Mouse (Mus musculus): ENCODE data around the gene Agbl4. TPM values are rescaled to one million over a fixed set of nuclear protein-coding genes. Genes with fewer than 3 reads are reported as not detected.

Agbl4 gene
- polyA plus RNA-seq, 1 experiment from 2014 or later: 0.74 TPM

DNA sequence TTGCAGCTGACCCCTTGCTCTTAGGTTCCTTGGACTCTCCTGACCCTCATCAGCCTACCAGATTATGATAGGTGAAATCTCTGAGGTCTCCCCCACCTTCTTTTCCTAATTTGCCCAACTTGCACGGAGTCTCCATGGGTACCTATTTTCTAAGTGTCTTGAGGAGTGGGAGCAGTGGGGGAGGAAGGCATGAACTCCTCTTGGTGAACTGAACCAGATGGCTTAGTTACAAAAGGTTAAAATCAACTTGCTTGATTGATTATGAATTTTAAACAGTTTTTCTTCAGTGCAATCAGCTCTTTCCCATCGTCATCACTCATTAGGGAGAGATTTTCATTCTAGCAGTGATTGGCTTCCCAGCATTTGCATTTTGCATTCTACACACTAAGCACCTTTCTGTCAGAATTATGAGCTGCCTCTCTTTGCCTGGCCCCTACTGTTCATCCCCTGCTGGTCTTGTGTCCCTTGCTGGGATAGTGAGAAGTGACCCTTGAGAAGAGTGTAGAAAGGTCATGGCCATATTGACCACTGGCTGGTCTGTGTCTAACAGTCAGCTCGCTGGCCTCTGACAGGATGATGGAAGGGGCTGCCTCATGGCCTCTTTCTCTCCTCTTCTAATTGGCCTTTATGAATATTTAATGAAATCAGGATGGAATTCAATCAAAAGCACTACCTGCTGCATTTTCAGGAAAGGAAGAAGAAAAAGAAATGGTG is 897.2 kb downstream of the Agbl4 start:
- no peak for ATAC-seq (ENCODE audit: insufficient number of reproducible peaks, insufficient read depth, low FRiP score, low TSS enrichment, low read depth)
- no peak overlapping the region for H3K4me2 ChIP-seq
- no peak overlapping the region for H3K4me3 ChIP-seq
- no peaks in the 10 kb centered on the region for H3K27me3 ChIP-seq
- 63% methylated on average over 3 of the region's 3 CpGs for WGBS
- no peaks in the 10 kb centered on the region for H3K9me3 ChIP-seq
- no peaks in the 10 kb centered on the region for H3K36me3 ChIP-seq
- no peak overlapping the region for H3K9ac ChIP-seq
- no peak overlapping the region for H3K27ac ChIP-seq
- H3K4me1 ChIP-seq: 0 out of 2 replicates have a peak, but pooled peaks cover 6% of the 10 kb centered on the region

DNA sequence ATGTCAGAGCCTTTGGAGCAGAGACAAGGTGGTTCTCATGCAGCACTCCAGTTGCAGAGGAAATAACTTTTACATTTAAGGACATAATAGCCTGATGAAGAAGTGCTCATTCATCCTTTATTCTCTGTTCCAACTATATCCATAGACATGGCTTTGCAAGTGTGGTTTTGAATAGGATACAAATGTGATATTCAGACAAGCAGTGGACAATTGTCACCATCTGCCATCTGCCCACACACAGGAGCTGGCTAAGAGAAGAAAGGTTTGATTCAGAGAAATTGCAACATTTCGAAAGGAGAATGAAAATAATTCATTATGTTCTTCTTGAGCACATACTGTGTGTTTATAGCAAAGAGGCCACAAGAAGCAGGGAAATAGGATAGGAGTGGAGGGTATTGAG is 909.1 kb downstream of the Agbl4 start:
- Histone ChIP-seq H3K27ac (no peak overlapping the region), H3K36me3 (no peaks in the 10 kb centered on the region), H3K4me1 (no peaks in the 10 kb centered on the region), H3K4me3 (no peak overlapping the region), H3K9me3 (peaks cover 6% of the 10 kb centered on the region; the same call in 1 of the 2 replicates), H3K27me3 (no peaks in the 10 kb centered on the region), H3K4me2 (no peak overlapping the region), H3K9ac (no peak overlapping the region)
- 75% methylated on average over 1 of the region's 1 CpGs for WGBS
- no peak for ATAC-seq (ENCODE audit: insufficient number of reproducible peaks, insufficient read depth, low FRiP score, low TSS enrichment, low read depth)

DNA sequence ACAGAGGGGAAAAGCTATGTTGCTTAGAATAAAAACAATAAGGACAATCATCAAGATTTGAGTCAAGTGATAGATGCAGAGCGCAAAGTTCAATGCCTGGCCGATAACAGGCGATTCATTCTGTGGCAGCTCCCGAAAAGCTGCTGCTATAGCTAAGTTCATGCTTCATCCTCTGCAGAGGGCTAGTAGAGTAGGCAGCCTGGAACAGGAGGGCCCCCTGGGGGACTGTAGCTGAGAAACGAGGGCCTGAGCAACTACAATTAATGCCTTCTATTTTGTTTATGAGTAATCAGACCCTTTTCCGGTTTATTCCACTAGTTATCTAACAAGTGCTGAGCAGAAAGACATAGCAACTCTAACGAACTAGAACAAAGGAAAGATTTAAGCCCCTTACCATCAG is 909.7 kb downstream of the Agbl4 start:
- ATAC-seq (ENCODE audit: insufficient number of reproducible peaks, insufficient read depth, low FRiP score, low TSS enrichment, low read depth): no peak
- no peak overlapping the region for H3K4me3 ChIP-seq
- H3K9ac ChIP-seq: no peak overlapping the region
- peaks cover 6% of the 10 kb centered on the region; the same call in 1 of the 2 replicates for H3K9me3 ChIP-seq
- no peak overlapping the region for H3K27ac ChIP-seq
- no peaks in the 10 kb centered on the region for H3K27me3 ChIP-seq
- 60% methylated on average over 7 of the region's 7 CpGs for WGBS
- H3K4me2 ChIP-seq: no peak overlapping the region
- H3K4me1 ChIP-seq: no peaks in the 10 kb centered on the region
- no peaks in the 10 kb centered on the region for H3K36me3 ChIP-seq

DNA sequence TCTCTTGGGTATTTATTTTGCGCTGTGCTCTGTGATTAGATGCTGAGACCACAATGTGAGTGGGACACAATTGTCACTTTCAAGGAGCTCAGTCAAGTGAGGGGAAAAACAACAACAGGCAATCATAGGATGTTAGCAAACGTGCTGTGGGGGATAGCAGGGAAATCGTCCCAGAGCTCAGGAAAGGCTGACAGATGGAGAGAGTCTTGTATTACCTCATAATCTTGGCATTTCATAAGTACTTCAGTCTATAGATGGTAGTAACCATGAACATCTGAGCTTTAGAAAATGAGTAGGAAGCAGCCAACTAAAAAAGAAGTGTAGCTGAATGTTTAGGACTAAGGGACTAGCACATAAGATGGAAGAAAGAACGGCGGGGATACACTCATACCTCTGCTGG is 910.2 kb downstream of the Agbl4 start:
- Histone ChIP-seq H3K36me3 (no peaks in the 10 kb centered on the region), H3K27me3 (no peaks in the 10 kb centered on the region), H3K27ac (no peak overlapping the region), H3K9ac (no peak overlapping the region), H3K4me3 (no peak overlapping the region), H3K4me1 (no peaks in the 10 kb centered on the region), H3K4me2 (no peak overlapping the region), H3K9me3 (peaks cover 6% of the 10 kb centered on the region; the same call in 1 of the 2 replicates)
- 50% methylated on average over 5 of the region's 5 CpGs for WGBS
- ATAC-seq (ENCODE audit: insufficient number of reproducible peaks, insufficient read depth, low FRiP score, low TSS enrichment, low read depth): no peak

DNA sequence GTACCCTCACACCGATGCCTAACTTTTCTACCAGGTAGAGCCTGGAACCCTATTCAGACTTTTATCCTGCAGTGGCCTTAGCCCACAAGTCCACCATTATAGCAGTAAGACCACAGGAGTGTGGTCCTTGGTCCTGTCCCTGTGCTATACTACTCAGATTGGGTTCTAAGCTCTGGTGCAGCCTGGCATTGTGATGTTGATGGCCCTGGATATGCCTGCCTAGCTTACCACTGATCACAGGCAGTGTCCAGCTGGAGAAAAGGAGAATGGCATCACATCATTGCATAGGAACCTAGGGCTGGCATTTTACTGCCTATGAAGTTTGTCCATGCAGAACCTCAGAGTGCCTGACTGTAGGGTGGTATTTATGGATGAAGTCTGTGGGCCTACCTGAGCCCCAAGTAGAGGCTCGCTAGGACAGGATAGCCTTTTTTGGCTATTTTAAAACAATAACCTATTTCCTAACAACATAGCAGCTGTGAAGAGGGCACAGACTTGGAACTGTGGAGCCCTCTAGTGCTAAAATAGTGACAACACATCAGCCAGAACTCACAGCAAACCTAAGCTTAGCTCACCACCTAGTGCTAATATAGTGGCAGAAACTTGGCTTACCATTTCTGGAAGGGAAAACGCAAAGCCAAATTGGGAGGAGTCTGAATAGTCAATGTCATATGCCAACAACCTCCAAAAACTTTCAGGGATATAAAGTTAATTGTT is 911.3 kb downstream of the Agbl4 start:
- no peak overlapping the region for H3K4me2 ChIP-seq
- H3K27me3 ChIP-seq: no peaks in the 10 kb centered on the region
- H3K4me1 ChIP-seq: no peaks in the 10 kb centered on the region
- H3K36me3 ChIP-seq: no peaks in the 10 kb centered on the region
- no peak for ATAC-seq (ENCODE audit: insufficient number of reproducible peaks, insufficient read depth, low FRiP score, low TSS enrichment, low read depth)
- H3K9ac ChIP-seq: no peak overlapping the region
- H3K27ac ChIP-seq: no peak overlapping the region
- H3K9me3 ChIP-seq: peaks cover 6% of the 10 kb centered on the region; the same call in 1 of the 2 replicates
- H3K4me3 ChIP-seq: no peak overlapping the region
- WGBS: 75% methylated on average over 3 of the region's 3 CpGs

DNA sequence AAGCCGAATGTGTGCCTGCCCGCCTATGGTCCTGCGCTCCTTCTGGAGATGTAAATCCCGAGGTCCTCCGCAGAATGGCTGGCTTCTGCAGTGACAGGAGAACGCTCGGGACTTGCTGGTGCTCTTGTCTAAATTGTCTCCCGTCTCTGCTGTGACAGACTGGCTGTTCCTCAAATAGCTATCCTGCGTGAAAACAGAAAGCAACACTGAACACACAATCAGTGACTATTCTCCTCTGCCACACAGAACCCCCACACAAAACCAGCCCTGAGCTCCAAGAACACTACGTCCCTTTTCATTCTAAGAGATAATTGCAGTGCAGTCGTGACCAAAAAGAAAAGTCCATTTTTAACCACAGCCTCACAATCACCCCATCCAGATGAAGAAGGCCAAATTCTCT is 929.6 kb downstream of the Agbl4 start:
- Histone ChIP-seq H3K36me3 (no peaks in the 10 kb centered on the region), H3K27me3 (no peaks in the 10 kb centered on the region), H3K4me2 (no peak overlapping the region), H3K4me1 (0 out of 2 replicates have a peak, but pooled peaks cover 13% of the 10 kb centered on the region), H3K9ac (no peak overlapping the region), H3K4me3 (no peak overlapping the region), H3K27ac (no peak overlapping the region), H3K9me3 (no peaks in the 10 kb centered on the region)
- no peak for ATAC-seq (ENCODE audit: insufficient number of reproducible peaks, insufficient read depth, low FRiP score, low TSS enrichment, low read depth)
- WGBS: 67% methylated on average over 11 of the region's 11 CpGs

DNA sequence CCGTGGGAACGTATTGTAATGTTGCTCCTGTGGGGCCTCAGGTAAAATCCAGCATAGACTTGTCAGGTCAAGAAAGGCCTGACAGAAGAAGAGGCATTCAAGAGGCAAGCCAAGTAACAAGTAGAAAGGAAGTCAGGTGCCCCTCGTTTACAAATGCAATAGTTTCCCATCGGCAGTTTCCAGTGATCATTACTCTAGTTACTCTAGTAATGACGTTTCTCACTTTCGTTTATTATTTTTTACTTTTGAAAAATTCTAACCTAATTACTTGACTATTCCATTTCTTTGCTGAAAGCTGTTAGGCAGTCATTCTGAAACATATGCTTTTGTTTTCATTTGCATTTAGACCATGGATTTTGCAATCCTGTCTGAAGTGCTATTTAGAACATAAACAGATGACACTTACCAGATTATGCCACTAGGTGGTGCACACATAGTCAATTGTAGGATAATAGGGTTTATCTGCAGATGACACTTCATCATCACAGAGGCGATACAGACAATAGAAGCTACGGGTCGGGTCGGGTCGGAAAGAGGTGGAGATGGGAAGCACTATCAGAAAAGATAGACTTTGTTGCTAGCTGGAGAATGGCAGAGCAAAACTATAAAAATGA is 930.4 kb downstream of the Agbl4 start:
- Histone ChIP-seq H3K9me3 (no peaks in the 10 kb centered on the region), H3K4me2 (no peak overlapping the region), H3K4me3 (no peak overlapping the region), H3K27me3 (no peaks in the 10 kb centered on the region), H3K36me3 (no peaks in the 10 kb centered on the region), H3K27ac (no peak overlapping the region), H3K4me1 (0 out of 2 replicates have a peak, but pooled peaks cover 13% of the 10 kb centered on the region), H3K9ac (no peak overlapping the region)
- 64% methylated on average over 11 of the region's 11 CpGs for WGBS
- ATAC-seq (ENCODE audit: insufficient number of reproducible peaks, insufficient read depth, low FRiP score, low TSS enrichment, low read depth): no peak

DNA sequence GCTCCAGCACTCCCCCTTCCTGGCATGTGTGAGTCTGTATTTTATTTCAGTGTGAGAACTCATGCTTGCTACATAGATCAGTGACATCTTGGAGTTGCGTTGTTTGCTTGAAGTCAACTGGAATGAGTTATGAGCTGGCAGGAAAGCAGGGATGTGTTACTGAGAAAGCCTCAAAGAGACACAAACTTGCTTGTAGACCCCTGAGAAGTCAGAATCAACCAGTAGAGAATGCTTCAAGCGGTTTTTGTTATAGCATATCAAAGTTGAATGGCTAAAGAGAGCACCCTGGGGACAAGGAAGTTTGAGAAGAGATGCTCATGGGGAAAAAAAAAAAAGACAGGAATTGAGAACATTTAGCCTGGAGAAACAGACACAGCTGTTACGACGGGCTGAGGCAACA is 932.0 kb downstream of the Agbl4 start:
- 0 out of 2 replicates have a peak, but pooled peaks cover 13% of the 10 kb centered on the region for H3K4me1 ChIP-seq
- H3K27me3 ChIP-seq: no peaks in the 10 kb centered on the region
- H3K9me3 ChIP-seq: no peaks in the 10 kb centered on the region
- ATAC-seq (ENCODE audit: insufficient number of reproducible peaks, insufficient read depth, low FRiP score, low TSS enrichment, low read depth): no peak
- H3K36me3 ChIP-seq: no peaks in the 10 kb centered on the region
- H3K9ac ChIP-seq: no peak overlapping the region
- H3K4me2 ChIP-seq: no peak overlapping the region
- no peak overlapping the region for H3K4me3 ChIP-seq
- peak overlapping the region; percentile 44; the same call in 1 of the 2 replicates for H3K27ac ChIP-seq
- 45% methylated on average over 4 of the region's 4 CpGs for WGBS

DNA sequence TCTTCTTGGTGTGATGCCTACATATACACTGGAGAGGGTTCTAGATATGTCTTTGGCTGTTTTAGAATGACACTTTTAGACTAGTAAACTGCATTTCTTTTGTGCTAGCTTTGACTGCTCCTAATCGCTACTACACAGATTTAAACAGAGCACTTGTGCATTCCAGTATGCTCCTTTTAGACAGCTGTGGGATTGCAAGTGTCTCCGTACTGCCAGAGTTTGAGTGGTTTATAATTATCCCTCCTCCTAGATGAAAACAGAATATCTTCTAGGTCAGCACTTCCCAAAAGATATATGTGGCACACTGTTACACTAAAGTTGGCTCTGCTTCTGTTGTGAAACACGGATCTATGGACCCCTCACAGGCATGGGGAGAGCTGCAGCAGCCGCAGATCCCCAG is 935.4 kb downstream of the Agbl4 start:
- no peaks in the 10 kb centered on the region for H3K27me3 ChIP-seq
- 79% methylated on average over 4 of the region's 4 CpGs for WGBS
- peaks cover 13% of the 10 kb centered on the region; the same call in 1 of the 2 replicates for H3K4me1 ChIP-seq
- no peak overlapping the region for H3K4me3 ChIP-seq
- no peaks in the 10 kb centered on the region for H3K9me3 ChIP-seq
- H3K36me3 ChIP-seq: no peaks in the 10 kb centered on the region
- no peak for ATAC-seq (ENCODE audit: insufficient number of reproducible peaks, insufficient read depth, low FRiP score, low TSS enrichment, low read depth)
- no peak overlapping the region for H3K9ac ChIP-seq
- H3K4me2 ChIP-seq: no peak overlapping the region
- no peak overlapping the region for H3K27ac ChIP-seq

DNA sequence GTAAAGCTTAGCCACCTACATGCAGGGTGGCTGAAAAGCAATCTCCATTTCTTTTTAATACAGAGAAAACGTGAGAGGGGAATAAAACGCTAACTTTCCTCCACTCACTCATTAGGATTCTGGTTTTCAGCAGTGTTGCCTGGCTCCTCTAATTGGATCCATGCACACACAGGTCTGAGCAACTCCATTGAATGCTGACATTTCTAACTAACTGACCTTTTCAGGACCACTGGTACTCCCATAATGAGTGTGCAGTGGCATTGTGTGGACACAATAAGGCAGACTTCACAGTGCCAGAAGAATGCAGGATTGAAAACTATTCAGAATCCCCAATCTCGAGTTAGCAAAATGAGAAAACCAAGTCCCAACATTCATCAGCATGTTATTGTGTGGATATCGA is 952.5 kb downstream of the Agbl4 start:
- no peak overlapping the region for H3K4me2 ChIP-seq
- no peak overlapping the region for H3K4me3 ChIP-seq
- peaks cover 10% of the 10 kb centered on the region for H3K4me1 ChIP-seq
- H3K9ac ChIP-seq: no peak overlapping the region
- 37% methylated on average over 4 of the region's 4 CpGs for WGBS
- H3K36me3 ChIP-seq: no peaks in the 10 kb centered on the region
- no peaks in the 10 kb centered on the region for H3K9me3 ChIP-seq
- ATAC-seq (ENCODE audit: insufficient number of reproducible peaks, insufficient read depth, low FRiP score, low TSS enrichment, low read depth): no peak
- no peaks in the 10 kb centered on the region for H3K27me3 ChIP-seq
- peak overlapping the region; percentile 39; the same call in 1 of the 2 replicates for H3K27ac ChIP-seq

DNA sequence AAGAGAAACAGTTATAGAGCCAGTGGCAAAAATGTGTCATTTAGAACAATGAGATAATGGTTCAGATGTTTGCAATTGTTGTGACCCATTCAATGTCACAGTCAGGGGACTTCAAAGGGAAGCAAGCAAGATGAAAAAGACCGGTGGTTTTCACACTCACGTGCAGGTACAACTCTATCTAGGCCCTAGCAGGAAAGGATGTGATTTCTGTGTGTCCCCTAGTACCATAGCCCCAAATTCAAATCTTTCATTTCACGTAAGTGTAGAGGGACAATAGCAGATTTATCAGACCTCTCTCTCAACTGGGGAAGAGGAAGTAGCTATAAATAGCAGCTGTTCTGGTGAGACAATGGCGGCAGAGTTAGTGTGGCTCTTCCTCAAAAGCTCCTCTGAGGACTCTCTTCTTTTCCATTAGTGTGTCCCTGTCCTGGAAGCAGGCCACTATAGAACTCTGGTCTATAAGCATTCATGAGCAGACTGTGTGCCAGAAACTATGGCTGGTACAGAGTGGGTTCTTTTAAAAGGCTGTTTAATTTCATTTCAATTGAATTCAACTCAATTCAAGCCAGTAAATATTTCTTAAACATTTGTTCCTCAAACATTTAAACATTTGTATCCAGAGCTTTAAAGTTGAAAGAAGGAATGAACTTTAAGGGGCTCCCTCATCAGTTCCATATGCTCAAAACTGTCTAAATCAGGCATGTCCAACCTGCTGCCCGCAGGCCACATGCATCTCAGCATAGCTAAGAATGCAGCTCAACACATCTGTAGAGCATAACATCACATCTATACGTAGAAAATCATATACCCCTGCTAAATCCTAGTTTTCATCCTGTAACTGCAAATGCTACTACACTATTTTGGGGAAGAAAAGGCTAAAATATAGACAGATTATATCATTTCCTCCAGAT is 953.4 kb downstream of the Agbl4 start:
- no peak for ATAC-seq (ENCODE audit: insufficient number of reproducible peaks, insufficient read depth, low FRiP score, low TSS enrichment, low read depth)
- H3K4me3 ChIP-seq: no peak overlapping the region
- no peaks in the 10 kb centered on the region for H3K27me3 ChIP-seq
- H3K4me1 ChIP-seq: peaks cover 11% of the 10 kb centered on the region
- H3K4me2 ChIP-seq: no peak overlapping the region
- no peaks in the 10 kb centered on the region for H3K9me3 ChIP-seq
- 31% methylated on average over 6 of the region's 6 CpGs for WGBS
- H3K36me3 ChIP-seq: no peaks in the 10 kb centered on the region
- peak overlapping the region; percentile 72 for H3K27ac ChIP-seq
- no peak overlapping the region for H3K9ac ChIP-seq
